Mouse (Mus musculus): ENCODE data around the gene Gm14781. TPM values are rescaled to one million over a fixed set of nuclear protein-coding genes. Genes with fewer than 3 reads are reported as not detected.

Gene Gm14781
- polyA plus RNA-seq (2014; fragmentation: Illumina TruSeq; extraction: RNeasy Lipid Tissue Mini Kit (QIAGEN cat#74804); ENCODE audit: insufficient read depth, low read depth, low replicate concordance), result not detected

GRCm38 (mm10) chrX:91631894-91632293 lies at the start of gene Gm14781:
Gm14781 (plus strand) TSS chrX:91632194.

Other genes with a start within 250 kb of the Gm14781 start
- not detected for gene Gm5072, start 239.7 kb upstream of the Gm14781 start, polyA plus RNA-seq (2014; fragmentation: Illumina TruSeq; extraction: RNeasy Lipid Tissue Mini Kit (QIAGEN cat#74804); ENCODE audit: insufficient read depth, low read depth, low replicate concordance)
- not detected for gene Gm8914, start 152.1 kb upstream of the Gm14781 start, polyA plus RNA-seq (2014; fragmentation: Illumina TruSeq; extraction: RNeasy Lipid Tissue Mini Kit (QIAGEN cat#74804); ENCODE audit: insufficient read depth, low read depth, low replicate concordance)
- not detected for gene 1700084M14Rik, start 56.3 kb upstream of the Gm14781 start, polyA plus RNA-seq (2014; fragmentation: Illumina TruSeq; extraction: RNeasy Lipid Tissue Mini Kit (QIAGEN cat#74804); ENCODE audit: insufficient read depth, low read depth, low replicate concordance)
- gene Mageb5, start 150.8 kb downstream of the Gm14781 start, polyA plus RNA-seq (2014; fragmentation: Illumina TruSeq; extraction: RNeasy Lipid Tissue Mini Kit (QIAGEN cat#74804); ENCODE audit: insufficient read depth, low read depth, low replicate concordance), result not detected

All from lung, adult 10 weeks (tissue).